Mouse (Mus musculus): ENCODE data around the gene Hmox1. TPM values are rescaled to one million over a fixed set of nuclear protein-coding genes. Genes with fewer than 3 reads are reported as not detected.

Hmox1 gene
- polyA plus RNA-seq (2014; fragmentation: Nextera tagmentation; extraction: Ambion mirVana), result 14.6 and 19.0 TPM in 2 replicates

DNA sequence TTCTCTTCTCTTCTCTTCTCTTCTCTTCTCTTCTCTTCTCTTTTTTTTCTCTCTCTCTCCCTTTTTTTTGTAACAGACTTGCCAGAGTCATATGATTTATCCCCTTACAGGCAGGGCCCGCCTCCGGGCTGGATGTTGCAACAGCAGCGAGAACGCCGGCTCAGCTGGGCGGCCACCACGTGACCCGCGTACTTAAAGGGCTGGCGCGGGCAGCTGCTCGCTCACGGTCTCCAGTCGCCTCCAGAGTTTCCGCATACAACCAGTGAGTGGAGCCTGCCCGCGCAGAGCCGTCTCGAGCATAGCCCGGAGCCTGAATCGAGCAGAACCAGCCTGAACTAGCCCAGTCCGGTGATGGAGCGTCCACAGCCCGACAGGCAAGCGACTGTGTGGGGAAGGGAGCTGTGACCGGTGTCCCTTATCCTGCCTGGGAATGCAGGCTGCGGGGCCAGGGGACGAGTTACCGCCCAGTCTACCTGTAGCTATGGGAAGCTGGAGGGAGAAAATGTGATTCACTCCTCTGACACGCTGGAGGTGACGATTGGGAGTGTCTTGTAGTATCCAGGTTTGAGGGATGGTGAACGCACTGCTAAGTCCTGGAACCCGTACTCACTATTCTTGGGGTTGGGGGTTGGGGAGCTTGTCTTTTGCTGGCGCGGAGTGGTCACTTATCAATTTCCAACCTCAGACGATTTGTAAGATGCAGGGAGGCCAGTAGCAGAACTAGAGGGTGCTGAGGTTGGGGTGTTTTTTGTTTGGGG lies at the start of gene Hmox1:
Gene Hmox1 (plus strand): TSS at position 223 of the 758 bp plus-strand sequence.
- H3K36me3 ChIP-seq (ENCODE audit: control insufficient read depth, insufficient read depth, low read length), result peaks cover 25% of the 10 kb centered on the region
- peaks cover 9 to 19% of the 10 kb centered on the region in 2 experiments for H3K4me1 ChIP-seq (ENCODE audit: control insufficient read depth in 2 of 2, insufficient read depth in 2 of 2, low read length in 2 of 2)
- peak within 1 kb of the TSS; percentile 24 to 38; a peak in 3 of 4 replicates for H3K27ac ChIP-seq (replicated peaks in 1 of 2; ENCODE audit: control insufficient read depth in 1 of 2, insufficient read depth in 1 of 2, low read depth in 2 of 2, low read length in 2 of 2)
- ATAC-seq (ENCODE audit: insufficient number of reproducible peaks, insufficient read depth, low FRiP score, low read depth), result peak; percentile 85
- under 1% methylated on average over 36 of the region's 36 CpGs for WGBS
- H3K4me2 ChIP-seq (ENCODE audit: low read length), result peak within 1 kb of the TSS; percentile 83
- H3K9ac ChIP-seq (ENCODE audit: low read length), result peak within 1 kb of the TSS; percentile 77
- H3K9me3 ChIP-seq (ENCODE audit: control insufficient read depth, low read length), result no peaks in the 10 kb centered on the region
- peak within 1 kb of the TSS; percentile 67 to 86 for H3K4me3 ChIP-seq (ENCODE audit: control insufficient read depth in 1 of 2, insufficient read depth in 1 of 2, low read depth in 1 of 2, low read length in 2 of 2)
- no peaks in the 10 kb centered on the region for H3K27me3 ChIP-seq (ENCODE audit: control insufficient read depth, insufficient read depth, low read length)

DNA sequence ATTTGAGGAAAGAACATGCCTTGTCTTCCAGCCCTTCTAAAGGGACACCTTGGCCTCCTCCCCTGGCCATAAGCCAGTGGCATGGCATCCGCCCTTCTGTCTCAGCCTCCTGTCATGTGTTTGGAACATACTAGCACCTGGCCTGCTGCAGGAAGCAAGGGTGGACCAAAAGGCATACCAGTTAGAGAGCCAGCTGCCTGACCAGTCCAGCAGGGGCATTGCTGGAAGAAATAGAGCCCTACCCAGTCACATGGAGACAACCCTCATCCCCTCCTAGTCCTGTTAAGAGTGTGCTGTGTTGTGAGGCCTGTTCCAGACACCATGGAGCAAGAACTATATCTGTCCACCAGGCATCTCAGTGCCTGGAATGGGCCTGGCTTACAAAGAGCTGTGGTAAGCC lies 47.1 kb upstream of the Hmox1 start:
- H3K4me3 ChIP-seq (ENCODE audit: control insufficient read depth in 1 of 2, insufficient read depth in 1 of 2, low read depth in 1 of 2, low read length in 2 of 2), result no peak overlapping the region
- no peak overlapping the region for H3K4me2 ChIP-seq (ENCODE audit: low read length)
- ATAC-seq (ENCODE audit: insufficient number of reproducible peaks, insufficient read depth, low FRiP score, low read depth), result no peak
- no peaks in the 10 kb centered on the region for H3K27me3 ChIP-seq (ENCODE audit: control insufficient read depth, insufficient read depth, low read length)
- H3K36me3 ChIP-seq (ENCODE audit: control insufficient read depth, insufficient read depth, low read length), result peaks cover 9% of the 10 kb centered on the region; the same call in 1 of the 2 replicates
- H3K9me3 ChIP-seq (ENCODE audit: control insufficient read depth, low read length), result no peaks in the 10 kb centered on the region
- WGBS, result 57% methylated on average over 1 of the region's 1 CpGs
- peak overlapping the region; percentile 54 to 65 for H3K27ac ChIP-seq (replicated peaks in 1 of 2; ENCODE audit: control insufficient read depth in 1 of 2, insufficient read depth in 1 of 2, low read depth in 2 of 2, low read length in 2 of 2)
- H3K9ac ChIP-seq (ENCODE audit: low read length), result no peak overlapping the region
- H3K4me1 ChIP-seq (ENCODE audit: control insufficient read depth in 2 of 2, insufficient read depth in 2 of 2, low read length in 2 of 2), result peaks cover 7 to 17% of the 10 kb centered on the region in 2 experiments

DNA sequence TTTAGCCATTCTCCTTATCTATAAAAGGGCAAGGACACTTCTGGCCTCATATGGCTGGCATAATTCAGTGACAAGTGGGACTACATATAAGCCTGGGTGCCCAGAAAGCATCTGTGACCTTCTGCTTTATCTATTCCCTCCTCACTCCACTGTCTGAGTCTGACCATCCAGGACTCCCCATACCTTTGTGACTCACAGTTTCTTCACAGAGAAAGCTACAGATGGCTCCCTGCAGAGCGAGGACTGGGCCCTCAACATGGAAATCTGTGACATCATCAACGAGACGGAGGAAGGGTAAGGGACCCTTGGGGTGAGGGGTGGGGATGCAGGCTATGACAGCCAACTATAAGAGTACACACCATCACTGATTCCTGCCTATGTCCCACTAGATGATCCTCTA lies 45.6 kb upstream of the Hmox1 start:
- Histone ChIP-seq H3K9ac (ENCODE audit: low read length) (no peak overlapping the region), H3K27me3 (ENCODE audit: control insufficient read depth, insufficient read depth, low read length) (no peaks in the 10 kb centered on the region), H3K9me3 (ENCODE audit: control insufficient read depth, low read length) (no peaks in the 10 kb centered on the region), H3K36me3 (ENCODE audit: control insufficient read depth, insufficient read depth, low read length) (peaks cover 21% of the 10 kb centered on the region), H3K4me3 (ENCODE audit: control insufficient read depth in 1 of 2, insufficient read depth in 1 of 2, low read depth in 1 of 2, low read length in 2 of 2) (no peak overlapping the region), H3K4me2 (ENCODE audit: low read length) (no peak overlapping the region), H3K4me1 (ENCODE audit: control insufficient read depth in 2 of 2, insufficient read depth in 2 of 2, low read length in 2 of 2) (peaks cover 4 to 17% of the 10 kb centered on the region in 2 experiments), H3K27ac (replicated peaks in 1 of 2; ENCODE audit: control insufficient read depth in 1 of 2, insufficient read depth in 1 of 2, low read depth in 2 of 2, low read length in 2 of 2) (no peak overlapping the region)
- ATAC-seq (ENCODE audit: insufficient number of reproducible peaks, insufficient read depth, low FRiP score, low read depth), result no peak
- 84% methylated on average over 3 of the region's 3 CpGs for WGBS

DNA sequence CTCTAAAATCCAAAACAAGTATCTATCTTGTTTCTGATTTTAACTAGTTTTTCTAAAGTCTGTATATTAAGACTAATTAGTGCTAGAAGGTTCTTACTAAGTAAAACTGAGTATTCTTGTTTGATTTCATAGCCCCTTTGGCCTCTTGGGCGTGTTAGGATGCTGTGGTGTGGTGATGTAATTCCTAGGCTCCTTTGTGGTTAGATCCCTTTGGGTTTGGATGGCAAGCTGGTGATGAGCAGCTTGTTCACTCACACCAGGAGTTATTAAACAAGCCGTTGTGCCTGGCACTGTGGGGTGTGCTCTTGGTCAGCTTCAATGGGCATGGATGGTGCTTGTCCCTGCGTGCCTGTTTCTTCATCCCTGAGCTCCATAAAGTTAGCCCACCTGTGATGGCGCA lies 40.1 kb upstream of the Hmox1 start:
- WGBS, result 92% methylated on average over 4 of the region's 4 CpGs
- ATAC-seq (ENCODE audit: insufficient number of reproducible peaks, insufficient read depth, low FRiP score, low read depth), result no peak
- Histone ChIP-seq H3K36me3 (ENCODE audit: control insufficient read depth, insufficient read depth, low read length) (peaks cover 52% of the 10 kb centered on the region), H3K27ac (replicated peaks in 1 of 2; ENCODE audit: control insufficient read depth in 1 of 2, insufficient read depth in 1 of 2, low read depth in 2 of 2, low read length in 2 of 2) (no peak overlapping the region), H3K9ac (ENCODE audit: low read length) (no peak overlapping the region), H3K4me2 (ENCODE audit: low read length) (no peak overlapping the region), H3K4me1 (ENCODE audit: control insufficient read depth in 2 of 2, insufficient read depth in 2 of 2, low read length in 2 of 2) (peaks cover 0 to 2% of the 10 kb centered on the region in 2 experiments; a peak in 1 of 4 replicates), H3K27me3 (ENCODE audit: control insufficient read depth, insufficient read depth, low read length) (no peaks in the 10 kb centered on the region), H3K9me3 (ENCODE audit: control insufficient read depth, low read length) (no peaks in the 10 kb centered on the region), H3K4me3 (ENCODE audit: control insufficient read depth in 1 of 2, insufficient read depth in 1 of 2, low read depth in 1 of 2, low read length in 2 of 2) (no peak overlapping the region)

DNA sequence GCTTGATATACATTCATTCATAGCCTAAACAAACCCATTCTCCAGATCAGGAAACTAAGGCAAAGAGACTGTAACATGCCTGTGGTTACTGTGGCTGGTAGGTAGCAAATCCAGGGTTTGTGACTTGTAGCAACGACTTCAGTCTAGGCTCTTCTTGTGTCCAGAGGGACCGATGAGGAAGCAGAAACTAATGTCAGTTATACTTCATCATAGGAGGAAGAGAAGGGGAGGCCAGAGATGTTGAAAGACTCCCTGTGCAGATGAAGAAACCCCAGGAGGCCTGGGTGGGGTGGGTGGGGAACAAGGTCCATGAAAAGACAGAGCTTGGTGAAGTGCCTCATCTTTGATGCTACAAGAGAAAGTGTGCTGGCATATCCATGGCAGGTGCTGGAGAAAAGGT lies 37.7 kb upstream of the Hmox1 start:
- 98% methylated on average over 2 of the region's 2 CpGs for WGBS
- no peak for ATAC-seq (ENCODE audit: insufficient number of reproducible peaks, insufficient read depth, low FRiP score, low read depth)

DNA sequence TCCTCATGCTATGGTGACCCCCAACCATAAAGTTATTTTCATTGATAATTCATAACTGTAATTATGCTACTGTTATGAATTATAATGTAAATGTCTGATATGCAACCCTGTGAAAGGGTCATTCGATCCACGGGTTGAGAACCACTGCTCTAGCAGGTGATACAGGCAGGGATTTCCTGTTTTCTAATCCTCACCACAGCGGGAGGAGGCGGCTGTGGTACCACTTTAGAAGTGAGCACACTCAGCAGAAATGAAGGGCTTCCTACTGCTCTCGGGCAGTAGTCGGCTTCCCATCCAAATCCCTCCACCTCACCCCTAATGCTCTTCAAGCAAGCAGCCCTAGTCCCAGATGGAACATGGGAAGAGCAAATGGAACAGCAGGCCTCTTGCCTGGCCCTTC lies 33.4 kb upstream of the Hmox1 start:
- H3K9ac ChIP-seq (ENCODE audit: low read length), result no peak overlapping the region
- peaks cover 71% of the 10 kb centered on the region for H3K36me3 ChIP-seq (ENCODE audit: control insufficient read depth, insufficient read depth, low read length)
- no peak overlapping the region for H3K27ac ChIP-seq (replicated peaks in 1 of 2; ENCODE audit: control insufficient read depth in 1 of 2, insufficient read depth in 1 of 2, low read depth in 2 of 2, low read length in 2 of 2)
- no peak overlapping the region for H3K4me2 ChIP-seq (ENCODE audit: low read length)
- no peaks in the 10 kb centered on the region for H3K27me3 ChIP-seq (ENCODE audit: control insufficient read depth, insufficient read depth, low read length)
- peaks cover 2 to 8% of the 10 kb centered on the region in 2 experiments; a peak in 1 of 4 replicates for H3K4me1 ChIP-seq (ENCODE audit: control insufficient read depth in 2 of 2, insufficient read depth in 2 of 2, low read length in 2 of 2)
- no peak for ATAC-seq (ENCODE audit: insufficient number of reproducible peaks, insufficient read depth, low FRiP score, low read depth)
- H3K9me3 ChIP-seq (ENCODE audit: control insufficient read depth, low read length), result no peaks in the 10 kb centered on the region
- 76% methylated on average over 6 of the region's 6 CpGs for WGBS
- H3K4me3 ChIP-seq (ENCODE audit: control insufficient read depth in 1 of 2, insufficient read depth in 1 of 2, low read depth in 1 of 2, low read length in 2 of 2), result no peak overlapping the region

More for the DNA sequence above, 37.7 kb upstream of the Hmox1 start:
- Histone ChIP-seq H3K4me3 (ENCODE audit: control insufficient read depth in 1 of 2, insufficient read depth in 1 of 2, low read depth in 1 of 2, low read length in 2 of 2) (no peak overlapping the region), H3K36me3 (ENCODE audit: control insufficient read depth, insufficient read depth, low read length) (peaks cover 68% of the 10 kb centered on the region), H3K9ac (ENCODE audit: low read length) (no peak overlapping the region), H3K4me2 (ENCODE audit: low read length) (no peak overlapping the region), H3K9me3 (ENCODE audit: control insufficient read depth, low read length) (no peaks in the 10 kb centered on the region), H3K27ac (replicated peaks in 1 of 2; ENCODE audit: control insufficient read depth in 1 of 2, insufficient read depth in 1 of 2, low read depth in 2 of 2, low read length in 2 of 2) (no peak overlapping the region), H3K4me1 (ENCODE audit: control insufficient read depth in 2 of 2, insufficient read depth in 2 of 2, low read length in 2 of 2) (peaks cover 0 to 2% of the 10 kb centered on the region in 2 experiments; a peak in 1 of 4 replicates), H3K27me3 (ENCODE audit: control insufficient read depth, insufficient read depth, low read length) (no peaks in the 10 kb centered on the region)

DNA sequence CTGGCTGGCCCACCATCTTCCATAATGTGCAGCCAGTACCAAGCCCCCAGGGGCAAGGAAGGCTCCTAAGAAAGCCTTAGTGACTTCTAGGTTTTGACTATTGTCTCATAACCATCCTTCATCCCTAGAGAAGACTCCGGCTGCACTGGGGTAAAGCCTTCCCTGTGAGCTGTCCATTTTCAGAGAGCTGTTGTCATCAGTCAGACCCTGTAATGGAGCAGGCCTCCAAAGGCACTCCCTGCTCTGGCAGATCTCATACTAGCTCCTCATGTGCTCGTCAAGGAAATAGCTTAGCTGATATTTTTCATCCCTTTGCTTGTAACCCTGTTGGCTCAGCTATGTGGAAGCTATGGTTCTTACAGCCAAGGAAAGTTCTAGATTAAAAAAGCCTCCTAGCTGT lies 32.6 kb upstream of the Hmox1 start:
- no peak for ATAC-seq (ENCODE audit: insufficient number of reproducible peaks, insufficient read depth, low FRiP score, low read depth)

More for the DNA sequence above, 32.6 kb upstream of the Hmox1 start:
- H3K27me3 ChIP-seq (ENCODE audit: control insufficient read depth, insufficient read depth, low read length), result no peaks in the 10 kb centered on the region
- no peak overlapping the region for H3K9ac ChIP-seq (ENCODE audit: low read length)
- H3K4me2 ChIP-seq (ENCODE audit: low read length), result no peak overlapping the region
- no peaks in the 10 kb centered on the region for H3K9me3 ChIP-seq (ENCODE audit: control insufficient read depth, low read length)
- H3K27ac ChIP-seq (replicated peaks in 1 of 2; ENCODE audit: control insufficient read depth in 1 of 2, insufficient read depth in 1 of 2, low read depth in 2 of 2, low read length in 2 of 2), result no peak overlapping the region
- no peak overlapping the region for H3K4me3 ChIP-seq (ENCODE audit: control insufficient read depth in 1 of 2, insufficient read depth in 1 of 2, low read depth in 1 of 2, low read length in 2 of 2)
- peaks cover 2 to 8% of the 10 kb centered on the region in 2 experiments; a peak in 1 of 4 replicates for H3K4me1 ChIP-seq (ENCODE audit: control insufficient read depth in 2 of 2, insufficient read depth in 2 of 2, low read length in 2 of 2)
- peaks cover 78% of the 10 kb centered on the region for H3K36me3 ChIP-seq (ENCODE audit: control insufficient read depth, insufficient read depth, low read length)
- WGBS, result 61% methylated on average over 2 of the region's 2 CpGs

Measured in heart, embryonic 14.5 days (tissue).